Mouse (Mus musculus) R1 (cell line): ENCODE results near the gene Timm22.

Experiments
- DNase-seq: peaks from one replicate; pipeline ENCODE4 v3.0.0-alpha.2; 2018; ENCODE audit warnings: low read depth, low spot score

Gene Timm22

DNA sequence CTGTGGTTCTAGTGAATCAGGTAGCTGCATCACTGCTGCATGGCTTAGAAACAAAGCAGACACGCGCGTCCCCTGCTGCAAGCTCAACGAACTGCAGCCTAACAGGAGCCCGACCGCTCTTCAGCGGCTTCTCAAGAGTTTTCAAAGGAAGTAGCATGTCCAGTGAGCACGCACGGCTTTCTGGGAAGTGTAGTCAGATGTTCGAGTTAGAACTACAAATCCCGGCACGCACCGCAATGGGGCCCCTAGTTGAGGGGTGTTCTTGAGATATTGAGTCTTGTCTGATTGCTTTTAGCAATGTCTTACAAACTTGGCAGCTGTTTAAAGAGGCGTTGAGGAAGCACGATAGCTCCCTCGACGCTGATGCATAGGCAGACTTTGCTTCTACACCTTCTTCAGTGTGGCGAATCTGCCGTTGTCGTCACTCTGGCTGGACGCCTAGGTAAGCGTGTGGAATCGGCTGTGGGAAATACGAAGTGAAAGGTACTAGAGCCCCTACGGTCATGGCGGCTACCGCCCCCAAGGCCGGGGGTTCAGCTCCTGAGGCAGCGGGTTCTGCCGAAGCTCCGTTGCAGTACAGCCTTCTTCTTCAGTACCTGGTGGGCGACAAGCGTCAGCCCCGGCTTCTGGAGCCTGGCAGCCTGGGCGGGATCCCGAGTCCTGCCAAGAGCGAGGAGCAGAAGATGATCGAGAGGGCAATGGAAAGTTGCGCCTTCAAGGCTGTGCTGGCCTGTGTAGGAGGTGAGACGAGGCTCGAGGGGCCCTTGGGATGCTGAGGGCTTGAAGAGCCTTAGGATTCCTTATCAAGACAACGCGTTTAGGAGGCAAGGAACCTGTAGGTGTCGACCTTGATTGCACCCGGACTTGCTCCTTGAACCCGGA, at the start of gene Timm22:
Gene Timm22, plus strand, starts transcription at position 251 of the 882 bp plus-strand sequence.
- peak; percentile 99 for DNase-seq

DNA sequence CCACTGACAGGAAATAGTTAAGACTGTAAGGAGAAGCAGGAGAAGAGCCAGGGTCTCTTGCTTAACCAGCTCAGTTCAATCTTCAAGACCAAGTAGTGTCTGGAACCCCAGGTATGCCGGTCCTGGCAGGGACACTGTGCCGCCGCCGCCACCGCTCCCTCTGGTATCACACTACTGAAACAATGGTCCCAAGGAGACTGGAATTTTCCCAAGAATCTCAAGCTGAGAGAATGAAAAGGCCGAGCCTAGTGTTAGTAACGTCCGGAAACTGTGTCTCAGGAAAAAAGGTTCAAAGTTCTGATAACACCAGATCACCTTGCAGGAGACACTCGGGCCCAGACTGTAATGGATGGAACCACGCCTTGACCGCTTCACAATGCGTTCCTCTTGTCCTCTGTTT, 49.3 kb upstream of the Timm22 start:
- DNase-seq, result peak; percentile 96

DNA sequence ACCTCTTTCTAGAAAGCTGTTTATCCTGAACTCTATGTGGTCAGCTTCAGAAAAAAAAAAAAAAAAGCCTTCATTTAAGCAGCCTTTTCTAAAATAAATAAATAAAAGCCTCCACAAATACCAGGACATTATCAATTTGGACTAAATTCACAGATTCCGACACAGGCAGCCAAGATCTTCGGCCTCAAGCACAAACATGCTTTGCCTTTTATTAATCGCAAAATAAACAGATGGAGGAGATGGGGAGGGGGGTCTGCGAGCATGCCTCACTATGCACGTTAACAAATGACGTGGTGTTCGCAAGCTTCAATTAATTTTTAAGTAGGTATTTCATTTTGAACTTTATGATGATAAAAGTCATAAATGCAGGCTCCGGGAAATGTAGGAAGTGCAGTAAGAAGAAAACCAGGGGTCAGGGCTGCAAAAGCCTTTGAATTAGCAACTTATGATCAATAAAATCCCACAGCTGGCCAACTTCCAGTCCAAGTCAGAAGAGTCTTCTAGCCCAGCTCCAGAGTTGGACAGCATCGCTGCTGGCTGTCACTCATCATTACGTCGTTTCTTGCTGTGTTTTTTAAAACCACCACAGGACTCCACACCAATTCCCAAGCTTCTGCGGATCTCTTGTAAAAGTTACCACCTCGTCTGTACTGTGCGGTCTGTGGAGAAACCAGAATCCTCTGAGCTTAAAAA, 48.0 kb upstream of the Timm22 start:
- no peak for DNase-seq

DNA sequence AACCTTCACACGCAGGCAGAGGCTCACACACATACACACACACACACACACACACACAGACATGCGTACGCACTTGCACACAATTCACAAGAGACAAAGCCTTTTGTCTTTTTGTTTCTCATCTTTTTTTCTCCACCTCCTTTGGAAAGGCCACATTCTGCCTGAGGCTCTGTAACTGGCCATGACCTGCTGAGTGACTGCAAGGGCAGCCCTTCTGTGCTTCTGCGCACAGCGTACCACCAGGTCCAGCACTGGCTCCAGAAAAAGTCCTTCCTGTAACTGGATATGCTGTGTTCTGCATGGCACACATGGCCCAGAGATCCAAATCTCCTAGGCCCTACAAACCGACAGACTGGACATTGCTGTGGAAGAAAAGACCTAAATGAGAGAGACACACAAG, 46.5 kb upstream of the Timm22 start:
- DNase-seq, result no peak

DNA sequence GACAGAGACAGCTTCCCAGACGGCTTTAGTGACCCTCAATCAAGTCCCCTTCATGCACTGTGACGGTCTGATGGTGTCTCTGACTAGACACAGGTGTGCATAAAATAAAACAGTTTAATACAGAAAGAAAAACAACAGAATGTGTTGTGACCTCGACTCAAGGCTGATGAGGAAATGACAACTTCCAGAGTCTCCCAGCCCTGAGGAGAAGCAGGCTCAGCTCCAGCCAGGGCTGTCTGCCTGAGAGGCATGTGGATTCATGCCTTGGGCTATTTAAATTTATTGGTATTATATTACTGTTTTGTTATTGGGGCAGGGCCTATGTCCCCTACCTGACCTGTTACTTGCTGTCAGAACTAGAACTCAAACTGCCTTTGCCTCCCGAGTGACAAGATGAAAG, 45.3 kb upstream of the Timm22 start:
- DNase-seq, result no peak

DNA sequence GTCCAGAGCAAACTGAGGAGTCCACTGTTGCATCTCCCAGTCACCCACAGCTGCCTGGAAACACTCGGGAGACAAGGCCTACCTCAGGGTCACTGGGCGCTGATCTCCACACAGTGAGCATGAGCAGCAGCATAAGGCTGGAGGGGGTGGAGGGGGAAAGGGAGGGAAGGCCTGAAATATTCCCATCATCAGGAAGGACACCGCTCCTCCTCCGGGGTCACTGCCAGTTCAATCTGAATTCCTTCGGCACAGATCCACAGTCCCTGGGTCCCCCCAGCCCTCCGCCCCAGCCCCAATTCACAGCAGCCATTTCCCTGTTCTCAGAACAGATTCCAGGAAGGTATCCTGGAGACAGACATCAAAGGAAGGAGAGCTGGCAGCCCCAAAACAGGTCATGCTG, 43.6 kb upstream of the Timm22 start:
- DNase-seq, result peak; percentile 61

DNA sequence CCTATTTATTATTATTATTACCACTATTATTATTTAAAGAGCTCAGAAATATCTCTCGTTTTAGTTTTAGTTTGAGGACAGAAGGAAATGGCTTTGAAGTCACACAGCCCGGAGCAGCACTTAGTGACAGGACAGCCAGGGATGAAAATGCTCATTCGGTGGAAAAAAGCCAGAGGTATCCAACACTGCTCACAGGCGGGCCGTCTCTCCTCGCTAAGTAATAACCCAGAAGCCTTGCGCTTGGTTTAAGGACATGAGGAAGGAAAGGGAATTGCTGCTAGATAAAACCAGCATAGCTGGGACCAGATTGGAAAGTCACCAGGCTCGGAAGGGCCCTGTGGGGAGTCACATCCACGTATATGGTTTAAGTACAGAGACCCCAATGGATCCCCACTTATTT, 43.1 kb upstream of the Timm22 start:
- DNase-seq, result no peak

DNA sequence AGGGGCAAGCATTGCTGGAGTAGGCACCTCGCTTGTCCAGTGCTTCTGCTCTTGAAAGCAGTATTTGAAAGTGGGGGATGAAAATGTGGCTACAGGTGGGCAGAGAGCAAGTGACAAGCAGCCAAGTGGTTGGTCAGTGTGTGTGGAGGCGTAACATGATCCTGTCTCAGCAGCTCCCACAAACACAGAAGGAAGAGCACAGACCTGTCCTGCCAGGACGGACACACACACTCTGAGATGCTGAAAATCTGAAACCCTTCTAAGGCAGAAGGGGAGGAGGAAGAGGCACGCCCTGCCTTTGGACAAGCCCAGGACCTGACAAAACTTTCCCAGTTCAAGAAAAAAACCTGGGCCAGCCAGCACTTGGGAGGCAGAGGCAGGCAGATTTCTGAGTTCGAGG, 42.7 kb upstream of the Timm22 start:
- DNase-seq, result no peak

DNA sequence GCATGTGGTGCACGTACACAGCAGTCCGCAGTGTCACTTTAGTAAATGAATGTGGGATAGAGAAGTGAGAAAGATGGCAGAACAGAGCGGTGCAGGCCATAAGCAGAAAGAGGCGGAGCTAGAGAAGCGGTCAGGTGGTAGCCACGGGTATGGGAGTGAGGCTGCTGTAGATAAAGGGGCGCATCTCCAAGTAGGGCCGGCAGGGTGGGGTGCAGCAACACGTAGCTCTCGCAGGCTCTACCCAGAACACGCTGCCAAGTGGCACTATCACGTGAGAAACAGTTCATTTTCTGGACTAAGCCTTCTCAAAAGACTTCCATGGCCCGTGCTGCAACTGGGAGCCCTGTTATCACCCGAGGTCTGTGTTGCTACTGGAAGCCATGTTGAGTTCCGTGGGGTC, 40.0 kb upstream of the Timm22 start:
- peak; percentile 59 for DNase-seq

DNA sequence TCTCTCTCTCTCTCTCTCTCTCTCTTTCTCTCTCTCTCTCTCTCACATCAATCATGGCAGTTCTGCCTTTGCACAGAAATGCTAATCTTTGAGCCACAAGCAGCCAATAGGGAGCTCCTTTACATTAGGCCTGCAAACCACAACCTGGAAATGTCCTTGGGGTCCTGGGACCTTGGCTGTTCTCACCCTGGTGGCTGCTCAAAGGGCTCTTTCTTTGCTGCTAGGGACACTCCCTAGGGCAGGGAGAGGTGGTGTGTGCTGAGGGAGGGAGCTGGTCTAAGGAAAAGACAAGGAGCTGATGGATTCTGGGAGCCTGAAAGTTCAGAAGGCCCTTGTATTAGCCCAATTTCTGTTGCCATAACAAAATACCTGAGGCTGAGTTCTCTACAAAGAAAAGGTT, 36.3 kb upstream of the Timm22 start:
- no peak for DNase-seq

DNA sequence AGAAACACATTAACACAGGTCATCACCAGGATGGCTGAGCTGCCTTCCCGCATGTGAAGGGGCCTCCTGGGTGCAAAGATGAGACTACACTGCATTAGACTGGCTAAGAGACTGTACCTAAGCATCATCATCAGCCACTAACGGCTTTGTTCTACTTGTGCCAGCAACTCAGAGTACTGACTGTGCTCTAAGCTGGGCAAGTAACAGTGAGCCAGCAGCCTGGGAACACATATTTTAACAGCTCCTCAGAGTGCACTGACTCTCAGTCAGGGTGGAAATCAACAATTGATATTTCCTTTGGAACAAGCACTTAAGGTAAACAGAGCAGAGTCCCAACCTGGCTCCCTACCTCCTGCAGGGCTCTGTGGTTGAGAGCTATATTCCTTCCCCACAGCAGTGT, 34.6 kb upstream of the Timm22 start:
- DNase-seq, result no peak

DNA sequence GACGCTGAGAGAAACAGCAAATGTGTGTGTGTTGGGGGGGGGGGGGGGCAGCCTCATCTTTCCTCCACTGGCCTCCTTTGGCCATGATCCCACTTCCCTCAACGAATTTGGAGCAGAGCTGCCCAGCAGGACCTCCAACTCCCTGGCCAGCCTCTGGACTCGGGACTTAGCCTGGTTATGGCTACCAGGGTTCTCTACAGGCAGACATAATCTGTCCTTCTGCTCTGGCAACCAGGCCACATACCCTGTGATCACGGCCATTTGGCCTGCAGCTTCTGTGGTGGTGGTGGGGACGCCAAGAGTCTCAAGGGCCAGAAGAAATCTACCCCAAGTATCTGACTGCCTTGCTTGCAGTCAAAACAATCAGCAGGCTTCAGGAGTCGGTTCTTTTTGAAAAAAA, 34.2 kb upstream of the Timm22 start:
- DNase-seq, result no peak

DNA sequence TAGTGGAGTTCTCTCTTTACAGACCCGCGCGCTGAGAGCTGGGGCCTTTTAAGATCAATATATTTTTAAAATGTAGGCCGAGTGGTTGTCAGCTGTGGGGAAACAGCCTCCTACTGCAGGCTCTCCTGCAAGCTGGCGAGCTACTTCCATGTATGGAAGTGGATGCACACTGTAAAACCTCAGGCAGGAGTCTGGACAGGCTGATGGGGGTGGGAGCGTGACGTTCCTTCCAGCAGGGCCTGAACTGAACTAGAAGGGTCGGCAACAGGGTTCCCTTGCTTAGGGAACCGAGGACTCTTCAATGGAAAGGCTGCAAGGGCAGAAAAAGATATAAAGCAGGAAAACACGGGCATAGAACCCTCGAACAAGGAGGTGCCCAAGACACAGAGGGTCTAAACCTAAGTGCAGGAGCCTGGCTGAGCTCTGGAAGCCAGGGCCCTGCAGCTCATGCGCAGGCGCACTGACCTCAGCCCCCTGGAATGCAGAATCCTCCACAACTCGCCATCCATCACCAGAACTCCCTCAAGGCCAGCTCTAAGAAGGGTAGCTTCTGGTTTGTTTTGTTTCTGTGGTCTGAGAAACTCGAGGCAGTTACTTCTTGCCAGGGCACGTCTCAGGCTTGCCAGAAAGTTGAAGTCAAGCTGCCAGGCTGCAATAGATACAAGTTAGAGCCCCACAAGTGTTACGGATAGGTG, 32.1 kb upstream of the Timm22 start:
- peak; percentile 84 for DNase-seq

DNA sequence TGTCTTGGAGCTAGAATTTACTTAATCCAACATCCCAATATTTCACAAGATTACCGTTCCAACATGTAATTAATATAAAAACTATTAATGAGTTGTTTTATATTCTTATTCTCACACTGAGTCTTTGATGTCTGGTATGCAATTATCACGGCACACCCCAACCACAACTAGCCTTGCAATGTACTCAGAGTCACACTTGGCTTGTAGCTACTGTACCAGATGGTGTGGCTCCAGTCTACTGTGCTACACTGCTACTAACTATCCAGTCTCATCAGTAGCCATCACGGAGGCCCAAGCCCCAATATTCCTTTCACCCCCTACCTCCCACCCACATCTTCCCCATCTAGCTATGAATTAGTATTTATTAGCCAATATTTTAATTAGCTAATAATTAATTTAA, 30.3 kb upstream of the Timm22 start:
- DNase-seq, result no peak

DNA sequence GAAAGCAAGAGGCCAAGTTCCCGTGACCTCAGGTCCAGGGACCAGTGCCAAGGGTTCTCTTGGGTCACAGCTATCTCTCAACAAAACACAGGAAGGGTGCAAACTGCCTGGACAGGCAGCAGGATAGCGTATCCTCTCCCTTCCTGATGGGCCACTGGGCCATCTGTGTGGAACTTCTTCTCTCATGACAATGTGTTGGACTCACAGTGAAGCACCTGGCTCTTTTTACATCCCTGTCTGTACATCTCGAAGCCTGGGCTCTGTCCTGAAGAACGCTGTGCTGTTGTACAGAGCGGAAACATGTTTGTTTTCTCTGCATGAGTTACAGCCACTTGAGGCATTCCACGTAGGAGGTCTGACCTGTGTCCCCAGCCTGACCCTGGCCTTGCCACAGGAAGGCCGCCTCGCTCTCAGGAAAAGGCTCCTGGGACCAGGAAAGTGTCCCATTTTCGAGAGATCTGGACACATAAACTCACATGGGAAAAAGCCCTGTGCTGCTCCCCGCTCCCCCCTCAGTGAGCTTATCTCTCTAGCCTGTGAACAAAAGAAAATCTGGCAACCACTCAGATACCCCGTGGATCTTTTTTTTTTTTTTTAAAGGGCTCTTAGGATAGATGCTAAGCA, 26.7 kb upstream of the Timm22 start:
- DNase-seq, result no peak

DNA sequence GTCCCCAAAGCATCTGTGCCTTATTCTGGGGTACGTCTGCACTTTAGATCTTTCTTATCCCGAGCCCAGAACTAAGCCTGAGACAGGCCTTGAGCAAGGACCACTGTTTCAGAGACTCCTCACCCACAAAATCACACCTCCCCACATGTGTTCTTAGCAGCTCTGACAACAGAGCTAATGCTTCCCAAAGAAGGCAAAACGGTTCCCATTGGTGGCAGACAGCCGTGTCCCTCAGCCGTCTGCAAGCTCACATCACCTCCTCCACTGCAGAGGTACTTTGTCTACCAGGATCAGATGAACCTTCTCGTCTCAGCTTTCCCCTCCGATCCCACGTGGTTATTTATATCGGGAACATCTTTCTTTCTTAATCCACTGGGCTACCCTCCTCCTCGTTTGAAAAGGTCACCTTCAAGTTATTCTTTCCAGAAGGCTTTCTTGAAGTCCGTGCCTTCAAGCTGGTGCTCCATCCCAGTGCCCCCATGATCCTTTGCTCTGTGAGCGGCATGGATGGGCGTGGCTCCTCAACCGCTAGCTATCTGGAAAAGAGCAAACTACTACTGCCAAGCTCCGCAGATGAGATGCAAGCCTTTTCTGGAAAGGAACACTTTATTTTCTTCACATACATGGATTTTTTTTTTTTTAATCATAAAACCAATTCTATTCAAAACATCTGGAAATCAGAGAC, 25.4 kb upstream of the Timm22 start:
- peak; percentile 65 for DNase-seq

DNA sequence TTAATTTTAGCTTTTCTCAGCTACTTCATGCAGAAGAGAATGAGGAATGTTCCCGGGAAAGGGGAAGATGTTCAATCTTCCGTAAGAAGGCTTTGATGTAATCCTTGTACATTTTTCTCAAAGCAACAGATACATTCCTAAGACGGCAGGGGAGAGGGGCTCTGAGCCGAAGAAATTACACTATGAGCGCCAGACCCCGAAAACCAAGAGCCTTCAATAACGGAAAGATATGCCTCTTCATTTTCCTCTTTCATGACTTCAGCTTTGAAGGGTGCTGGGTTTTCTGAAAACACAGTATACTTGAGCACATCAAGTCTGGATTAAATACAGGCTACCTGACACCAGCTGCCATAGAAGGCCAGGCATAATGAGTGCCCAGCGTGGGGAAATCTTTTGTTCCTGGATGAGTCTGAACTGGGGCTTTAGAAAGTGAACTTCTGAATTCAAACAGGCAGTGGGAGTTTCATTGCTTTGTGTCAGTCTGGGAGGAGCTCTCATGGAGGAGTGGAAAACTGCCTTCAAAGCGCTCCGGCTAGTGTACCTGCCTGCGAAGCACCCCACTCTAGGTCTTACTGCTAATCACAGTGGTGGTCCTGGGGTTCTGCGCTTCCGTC, 23.9 kb upstream of the Timm22 start:
- DNase-seq, result no peak

DNA sequence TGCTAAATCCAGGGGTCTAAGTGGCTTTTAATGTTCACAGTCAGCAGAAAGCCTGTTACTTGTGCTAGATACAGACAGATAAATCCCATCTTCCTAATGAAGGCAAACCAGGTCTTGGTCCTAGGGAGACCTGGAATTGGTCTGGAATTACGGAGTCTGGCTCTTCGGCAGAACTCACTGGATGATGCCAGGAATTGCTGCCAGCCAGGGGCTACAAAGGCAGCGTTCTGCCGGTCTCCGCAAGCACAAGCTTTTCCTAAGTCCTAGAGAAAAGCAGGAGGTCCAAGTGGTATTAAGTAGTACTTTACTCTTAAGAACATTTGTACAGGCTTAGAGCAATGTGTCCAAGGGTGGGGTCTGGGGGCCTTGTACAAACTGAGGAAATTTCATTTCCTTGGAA, 22.4 kb upstream of the Timm22 start:
- no peak for DNase-seq

DNA sequence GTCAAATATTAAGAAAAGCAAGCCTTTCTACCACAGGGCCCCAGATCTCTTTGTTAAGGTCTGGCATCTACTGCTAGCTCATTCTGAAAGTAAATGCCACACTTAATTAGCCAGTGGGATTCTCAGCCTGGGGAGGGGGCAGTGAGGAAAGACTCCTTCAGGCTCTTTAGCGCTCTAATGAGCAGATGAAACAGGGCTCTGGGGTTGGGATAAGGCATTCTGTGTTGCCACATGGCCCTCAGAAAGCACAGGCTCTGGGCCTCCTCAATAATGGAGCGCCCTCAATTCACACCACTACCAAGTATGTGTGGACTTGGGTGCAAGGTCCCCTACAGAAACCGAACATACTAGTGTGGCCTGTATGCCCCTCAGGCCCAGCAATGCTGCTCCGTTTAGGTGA, 21.7 kb upstream of the Timm22 start:
- DNase-seq, result no peak

DNA sequence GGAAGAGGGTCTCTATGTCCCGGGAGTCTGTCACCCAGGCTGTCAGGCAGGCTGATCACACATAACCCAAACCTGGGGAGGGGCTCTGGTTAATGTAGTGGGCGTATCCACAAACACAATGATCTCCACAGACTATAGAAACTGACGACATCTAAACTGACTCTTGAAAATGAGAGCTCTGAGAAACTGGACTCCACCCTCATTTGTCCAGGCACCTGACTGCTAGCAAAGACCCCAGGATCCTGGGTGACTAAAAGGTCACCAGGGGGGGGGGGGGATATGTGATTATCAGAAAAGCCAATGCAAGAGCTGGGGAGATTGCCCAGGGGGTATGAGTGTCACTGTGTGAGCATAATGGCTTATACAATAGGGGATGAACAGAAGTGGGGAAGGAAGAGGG, 21.0 kb upstream of the Timm22 start:
- peak; percentile 55 for DNase-seq

DNA sequence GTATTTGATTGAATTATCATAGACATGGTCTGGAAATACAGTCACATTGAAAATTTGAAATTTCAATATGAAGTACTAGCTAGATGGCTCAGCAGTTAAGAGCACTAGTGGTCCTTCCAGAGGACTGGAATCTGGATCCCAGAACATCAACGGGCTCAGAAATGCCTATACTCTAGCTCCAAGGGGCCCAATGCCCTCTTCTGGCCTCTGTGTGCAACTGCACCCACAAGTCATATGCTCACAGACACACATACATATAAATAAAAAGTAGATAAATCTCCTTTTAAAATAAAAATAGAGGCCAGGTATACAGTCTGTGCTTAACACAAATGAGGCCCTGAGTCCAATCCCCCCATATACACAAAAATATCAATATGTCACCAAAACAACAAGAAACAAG, 19.7 kb upstream of the Timm22 start:
- DNase-seq, result peak; percentile 80
